Mouse (Mus musculus) limb, embryonic 12.5 days (tissue): ENCODE data around the gene Zfp1. TPM values are rescaled to one million over a fixed set of nuclear protein-coding genes. Genes with fewer than 3 reads are reported as not detected.

Source experiments
- ATAC-seq: fragments of 200-750 bp; cut with Nextera tagmentation; 2 replicates; pipeline ENCODE4 v1.8.0; 2017; ENCODE audit warnings: low read depth, moderate TSS enrichment; ENCODE audit not compliant: insufficient number of reproducible peaks, insufficient read depth, low FRiP score, low TSS enrichment
- H3K27ac ChIP-seq: fragments of 300-500 bp; sonication (generic); 2 replicates; pipeline ENCODE4 v1.5.1; 2016; ENCODE audit warnings: mild to moderate bottlenecking, moderate library complexity
- H3K27me3 ChIP-seq: fragments of 300-500 bp; sonication (generic); 2 replicates; pipeline ENCODE4 v1.6.1; 2016; ENCODE audit warnings: mild to moderate bottlenecking, moderate library complexity
- H3K36me3 ChIP-seq: fragments of 300-500 bp; sonication (generic); 2 replicates; pipeline ENCODE4 v1.6.1; 2016; ENCODE audit warnings: mild to moderate bottlenecking, moderate library complexity
- H3K4me1 ChIP-seq: fragments of 300-500 bp; sonication (generic); replicated peaks from 2 replicates; pipeline ENCODE4 v1.6.1; 2016
- H3K4me2 ChIP-seq: fragments of 300-500 bp; sonication (generic); 2 replicates; pipeline ENCODE4 v1.6.1; 2016; ENCODE audit warnings: mild to moderate bottlenecking, moderate library complexity
- H3K4me3 ChIP-seq: fragments of 300-500 bp; sonication (generic); replicated peaks from 2 replicates; pipeline ENCODE4 v1.5.1; 2016; ENCODE audit warnings: mild to moderate bottlenecking
- H3K9ac ChIP-seq: fragments of 300-500 bp; sonication (generic); replicated peaks from 2 replicates; pipeline ENCODE4 v1.6.1; 2016; ENCODE audit warnings: mild to moderate bottlenecking, moderate library complexity
- H3K9me3 ChIP-seq: fragments of 300-500 bp; sonication (generic); 2 replicates; pipeline ENCODE4 v1.6.1; 2016; ENCODE audit warnings: mild to moderate bottlenecking, moderate library complexity
- WGBS: fragments of 180-500 bp; shearing (Covaris S2); methylation state at CpG from one replicate; pipeline ENCODE4 v1.1.7; 2016; 5-methylcytosine and 5-hydroxymethylcytosine counted together
- polyA plus RNA-seq: library from polyadenylated mRNA; unstranded; fragments of >200 nt; fragmentation: Nextera tagmentation; extraction: Ambion mirVana; gene quantifications from 2 replicates; pipeline ENCODE4 v1.2.1, GENCODE M21; 2016

Gene Zfp1
- polyA plus RNA-seq, 1 experiment from 2014 or later: 28.3 TPM

DNA sequence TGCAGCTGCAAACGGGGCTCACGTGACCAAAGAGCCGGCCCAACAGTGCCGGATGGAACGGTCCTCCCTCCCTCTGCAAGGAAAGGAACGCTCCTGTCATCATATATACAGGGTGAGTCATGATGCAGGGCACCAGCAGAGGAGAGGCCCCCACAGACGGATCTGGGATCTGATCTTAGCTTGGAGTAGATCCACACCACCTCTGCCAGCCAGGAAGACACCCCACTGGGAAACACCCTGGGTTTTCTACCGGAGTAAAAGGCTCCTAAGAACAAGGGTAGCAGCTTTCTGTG, 16.7 kb upstream of the Zfp1 start:
- Histone ChIP-seq H3K36me3 (peaks cover 54% of the 10 kb centered on the region), H3K27ac (no peak overlapping the region), H3K4me2 (no peak overlapping the region), H3K9me3 (no peaks in the 10 kb centered on the region), H3K27me3 (no peaks in the 10 kb centered on the region), H3K9ac (no peak overlapping the region), H3K4me1 (peaks cover 7% of the 10 kb centered on the region; the same call in 1 of the 2 replicates), H3K4me3 (no peak overlapping the region)
- 74% methylated on average over 8 of the region's 8 CpGs for WGBS
- no peak for ATAC-seq

DNA sequence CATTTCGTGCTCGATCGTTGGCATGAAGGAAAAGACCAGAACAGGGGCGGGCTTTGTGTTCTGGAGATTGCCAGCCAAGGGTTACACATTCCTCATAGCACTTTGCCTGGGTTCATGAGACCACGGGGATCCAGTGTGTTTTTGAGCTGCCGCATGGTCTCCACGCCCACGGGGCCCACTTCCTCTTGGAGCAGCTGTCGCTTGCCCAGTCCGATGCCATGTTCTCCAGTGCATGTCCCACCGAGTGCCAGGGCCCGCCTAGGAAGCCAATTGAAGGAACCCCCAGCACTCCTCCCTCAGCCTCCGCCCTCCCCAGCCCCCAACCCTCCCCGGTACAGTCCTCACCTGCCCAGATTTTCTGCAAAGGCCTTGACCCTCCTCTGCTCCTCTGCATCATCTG, 16.3 kb upstream of the Zfp1 start:
- no peak overlapping the region for H3K4me3 ChIP-seq
- H3K4me2 ChIP-seq: no peak overlapping the region
- H3K9me3 ChIP-seq: no peaks in the 10 kb centered on the region
- no peak for ATAC-seq
- peaks cover 49% of the 10 kb centered on the region for H3K36me3 ChIP-seq
- H3K27me3 ChIP-seq: no peaks in the 10 kb centered on the region
- 89% methylated on average over 14 of the region's 14 CpGs for WGBS
- H3K4me1 ChIP-seq: peaks cover 7% of the 10 kb centered on the region; the same call in 1 of the 2 replicates
- H3K27ac ChIP-seq: no peak overlapping the region
- H3K9ac ChIP-seq: no peak overlapping the region

DNA sequence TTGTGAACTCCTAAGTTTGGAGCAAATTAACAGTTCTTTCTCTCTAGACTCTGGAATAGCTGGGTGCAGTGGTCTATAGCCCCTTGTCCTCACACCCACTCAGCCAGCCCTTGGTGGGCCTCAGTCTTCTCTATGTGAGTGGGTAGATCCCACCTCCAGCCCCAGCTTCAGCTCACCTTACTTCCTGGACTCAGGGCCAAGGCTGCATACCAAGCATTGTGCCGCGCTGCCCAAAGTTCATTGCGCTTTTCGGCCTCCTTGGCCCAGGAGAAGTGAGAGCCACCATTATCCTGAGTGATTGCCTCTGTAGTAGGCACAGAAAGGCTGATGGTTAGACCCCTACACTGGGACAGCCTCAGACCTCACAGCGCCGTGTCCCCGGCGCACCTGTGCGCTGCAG, 15.3 kb upstream of the Zfp1 start:
- Histone ChIP-seq H3K27me3 (no peaks in the 10 kb centered on the region), H3K27ac (no peak overlapping the region), H3K9ac (no peak overlapping the region), H3K4me3 (no peak overlapping the region), H3K36me3 (peaks cover 39% of the 10 kb centered on the region), H3K9me3 (no peaks in the 10 kb centered on the region), H3K4me2 (no peak overlapping the region), H3K4me1 (peaks cover 7% of the 10 kb centered on the region; the same call in 1 of the 2 replicates)
- 94% methylated on average over 9 of the region's 9 CpGs for WGBS
- no peak for ATAC-seq

- 93% methylated on average over 12 of the region's 12 CpGs for WGBS
- peaks cover 37% of the 10 kb centered on the region for H3K36me3 ChIP-seq
- H3K9ac ChIP-seq: no peak overlapping the region
- ATAC-seq: no peak
- H3K4me1 ChIP-seq: peaks cover 7% of the 10 kb centered on the region; the same call in 1 of the 2 replicates
- no peak overlapping the region for H3K27ac ChIP-seq
- H3K9me3 ChIP-seq: 0 out of 2 replicates have a peak, but pooled peaks cover 2% of the 10 kb centered on the region
- H3K27me3 ChIP-seq: no peaks in the 10 kb centered on the region
- H3K4me2 ChIP-seq: no peak overlapping the region
- no peak overlapping the region for H3K4me3 ChIP-seq
Measured at GRCm38 (mm10) chr8:111628401-111628800, 14.8 kb upstream of the Zfp1 start.

GRCm38 (mm10) chr8:111628894-111629501, 14.2 kb upstream of the Zfp1 start:
- no peak overlapping the region for H3K4me3 ChIP-seq
- no peak for ATAC-seq
- H3K4me1 ChIP-seq: peaks cover 7% of the 10 kb centered on the region; the same call in 1 of the 2 replicates
- 85% methylated on average over 19 of the region's 19 CpGs for WGBS
- H3K9me3 ChIP-seq: 0 out of 2 replicates have a peak, but pooled peaks cover 3% of the 10 kb centered on the region
- H3K27ac ChIP-seq: no peak overlapping the region
- H3K4me2 ChIP-seq: no peak overlapping the region
- H3K9ac ChIP-seq: no peak overlapping the region
- H3K27me3 ChIP-seq: no peaks in the 10 kb centered on the region
- H3K36me3 ChIP-seq: peaks cover 34% of the 10 kb centered on the region

DNA sequence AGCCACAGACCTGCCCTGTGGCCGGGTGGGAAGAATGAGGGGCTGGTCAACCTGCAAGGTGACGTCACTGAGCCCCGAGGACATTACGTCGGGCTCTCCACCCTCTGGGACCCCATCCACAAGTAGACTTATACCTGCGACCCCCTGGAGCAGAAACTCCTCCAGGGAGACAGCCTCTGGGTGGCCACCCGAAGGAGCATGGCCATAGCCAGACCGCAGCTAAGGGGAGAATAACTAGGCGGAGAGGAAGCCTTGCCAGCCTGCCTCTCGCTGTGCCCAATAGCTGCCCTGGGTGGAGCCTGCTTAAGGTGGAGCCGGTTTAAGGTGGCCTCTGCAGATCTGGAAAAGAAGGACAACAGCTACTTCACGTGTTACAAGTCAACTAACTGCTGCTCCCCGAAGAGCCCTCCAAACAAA, 13.1 kb upstream of the Zfp1 start, which contains the start of gene Ldhd:
Ldhd (minus strand) TSS at position 270 of the 417 bp plus-strand sequence.
- ATAC-seq: no peak
- H3K27me3 ChIP-seq: no peaks in the 10 kb centered on the region
- H3K4me1 ChIP-seq: peaks cover 7% of the 10 kb centered on the region; the same call in 1 of the 2 replicates
- 30% methylated on average over 13 of the region's 13 CpGs for WGBS
- no peak within 1 kb of the TSS for H3K27ac ChIP-seq
- H3K4me2 ChIP-seq: peak within 1 kb of the TSS; percentile 49
- H3K4me3 ChIP-seq: peak within 1 kb of the TSS; percentile 28
- 0 out of 2 replicates have a peak, but pooled peaks cover 3% of the 10 kb centered on the region for H3K9me3 ChIP-seq
- H3K36me3 ChIP-seq: peaks cover 24% of the 10 kb centered on the region; the same call in 1 of the 2 replicates
- H3K9ac ChIP-seq: 0 out of 2 replicates have a peak within 1 kb of the TSS, but pooled peaks have one; percentile 23

DNA sequence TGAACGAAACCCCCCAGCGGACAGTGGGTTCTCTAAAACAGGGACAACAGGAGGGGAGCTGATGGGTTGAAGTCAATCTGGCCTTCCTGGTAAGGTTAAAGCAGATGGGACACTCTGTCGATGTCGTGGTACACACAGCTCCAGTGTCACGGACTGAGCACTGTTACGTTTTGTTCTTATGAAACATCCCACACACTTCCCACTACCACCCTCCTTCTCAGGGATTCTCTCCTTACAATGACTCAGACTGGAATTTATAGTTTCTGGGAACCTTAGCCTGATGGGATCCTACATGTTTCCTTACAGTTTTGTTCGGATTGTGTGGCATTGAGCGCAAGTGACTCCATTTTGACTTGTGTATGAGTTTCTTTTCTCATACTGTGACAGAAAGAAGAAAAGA, 11.6 kb upstream of the Zfp1 start:
- no peak overlapping the region for H3K4me2 ChIP-seq
- H3K27me3 ChIP-seq: no peaks in the 10 kb centered on the region
- H3K4me1 ChIP-seq: peaks cover 7% of the 10 kb centered on the region; the same call in 1 of the 2 replicates
- H3K9me3 ChIP-seq: 0 out of 2 replicates have a peak, but pooled peaks cover 3% of the 10 kb centered on the region
- no peak for ATAC-seq
- 92% methylated on average over 8 of the region's 8 CpGs for WGBS
- peaks cover 20% of the 10 kb centered on the region; the same call in 1 of the 2 replicates for H3K36me3 ChIP-seq
- no peak overlapping the region for H3K27ac ChIP-seq
- H3K4me3 ChIP-seq: no peak overlapping the region
- no peak overlapping the region for H3K9ac ChIP-seq

GRCm38 (mm10) chr8:111632976-111633375, 10.2 kb upstream of the Zfp1 start:
- Histone ChIP-seq H3K9ac (no peak overlapping the region), H3K4me1 (peaks cover 7% of the 10 kb centered on the region; the same call in 1 of the 2 replicates), H3K4me3 (no peak overlapping the region), H3K36me3 (peaks cover 10% of the 10 kb centered on the region; the same call in 1 of the 2 replicates), H3K27ac (no peak overlapping the region), H3K4me2 (no peak overlapping the region), H3K27me3 (no peaks in the 10 kb centered on the region), H3K9me3 (0 out of 2 replicates have a peak, but pooled peaks cover 3% of the 10 kb centered on the region)
- WGBS: 96% methylated on average over 3 of the region's 3 CpGs
- no peak for ATAC-seq

DNA sequence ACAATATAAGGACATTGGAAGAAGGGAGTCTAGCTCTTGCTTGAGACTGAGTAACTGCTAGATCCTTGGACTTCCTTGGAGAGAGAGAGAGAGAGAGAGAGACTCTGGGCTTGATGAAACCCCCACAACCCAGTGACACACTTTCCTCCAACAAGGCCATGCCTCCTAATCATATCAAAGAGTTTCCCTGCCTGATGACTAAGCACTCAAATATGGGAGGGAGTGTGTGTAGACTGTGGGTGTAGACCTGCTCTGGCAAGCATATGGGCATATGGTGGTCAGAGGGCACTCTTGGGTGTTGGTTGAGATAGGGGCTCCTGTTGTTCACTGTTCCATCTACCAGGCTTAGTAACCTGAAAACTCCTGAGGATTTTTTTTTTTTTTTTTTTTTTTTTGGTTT, 5.1 kb upstream of the Zfp1 start:
- no peak overlapping the region for H3K27ac ChIP-seq
- H3K36me3 ChIP-seq: no peaks in the 10 kb centered on the region
- no peaks in the 10 kb centered on the region for H3K27me3 ChIP-seq
- H3K4me1 ChIP-seq: peaks cover 5% of the 10 kb centered on the region
- H3K9me3 ChIP-seq: 0 out of 2 replicates have a peak, but pooled peaks cover 3% of the 10 kb centered on the region
- H3K4me3 ChIP-seq: no peak overlapping the region
- no peak overlapping the region for H3K9ac ChIP-seq
- ATAC-seq: no peak
- H3K4me2 ChIP-seq: no peak overlapping the region

- no peak overlapping the region for H3K4me2 ChIP-seq
- H3K27me3 ChIP-seq: no peaks in the 10 kb centered on the region
- WGBS: 94% methylated on average over 2 of the region's 2 CpGs
- no peak overlapping the region for H3K9ac ChIP-seq
- ATAC-seq: no peak
- no peak overlapping the region for H3K27ac ChIP-seq
- no peak overlapping the region for H3K4me3 ChIP-seq
- peaks cover 8% of the 10 kb centered on the region for H3K4me1 ChIP-seq
- H3K36me3 ChIP-seq: no peaks in the 10 kb centered on the region
- H3K9me3 ChIP-seq: no peaks in the 10 kb centered on the region
Measured at GRCm38 (mm10) chr8:111641064-111641463, 2.1 kb upstream of the Zfp1 start.

DNA sequence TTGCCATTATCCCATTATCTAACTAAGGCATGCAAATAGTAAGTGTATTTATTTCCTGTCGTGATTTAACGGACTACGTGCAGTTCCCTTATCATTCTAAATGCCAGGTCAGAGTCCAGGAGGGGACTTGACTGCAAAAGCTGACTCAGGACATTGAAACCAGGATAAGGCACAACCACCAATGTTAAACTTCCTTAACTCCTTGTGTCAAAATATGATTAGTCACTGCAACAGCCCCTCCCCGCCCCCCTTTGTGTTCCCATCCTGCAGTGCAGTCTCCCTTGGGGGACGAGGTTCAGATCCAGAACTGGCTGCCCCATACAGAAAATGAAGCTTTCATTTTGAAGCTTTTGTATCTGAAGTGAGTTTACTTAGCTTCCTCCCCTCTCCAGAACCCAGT, 705 bp upstream of the Zfp1 start:
- Histone ChIP-seq H3K9me3 (no peaks in the 10 kb centered on the region), H3K4me3 (peak overlapping the region; percentile 78), H3K4me1 (peaks cover 8% of the 10 kb centered on the region), H3K27me3 (no peaks in the 10 kb centered on the region), H3K9ac (peak overlapping the region; percentile 87), H3K36me3 (no peaks in the 10 kb centered on the region), H3K27ac (peak overlapping the region; percentile 94), H3K4me2 (peak overlapping the region; percentile 57)
- 59% methylated on average over 5 of the region's 5 CpGs for WGBS
- ATAC-seq: no peak

DNA sequence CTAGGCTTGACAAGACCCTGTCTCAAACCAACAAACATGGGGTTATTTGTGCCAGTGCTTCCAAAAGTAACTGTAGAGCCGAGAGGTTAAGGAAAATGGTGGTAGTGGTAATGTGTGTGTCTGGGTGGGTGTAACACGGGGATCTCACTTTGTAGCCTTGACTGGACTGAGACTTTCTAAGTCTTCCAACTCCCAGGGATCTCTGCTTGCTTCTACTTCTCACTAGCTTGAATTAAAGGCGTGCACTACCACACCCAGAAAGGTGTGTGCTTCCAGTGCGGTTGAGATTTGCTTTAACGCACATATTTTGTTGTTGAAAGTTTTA, 300 bp upstream of the Zfp1 start:
- Histone ChIP-seq H3K36me3 (no peaks in the 10 kb centered on the region), H3K4me3 (peak overlapping the region; percentile 78), H3K4me2 (peak overlapping the region; percentile 57), H3K9me3 (no peaks in the 10 kb centered on the region), H3K9ac (peak overlapping the region; percentile 87), H3K27me3 (no peaks in the 10 kb centered on the region), H3K27ac (peak overlapping the region; percentile 94), H3K4me1 (peaks cover 8% of the 10 kb centered on the region)
- peak; percentile 35; the same call in 1 of the 2 replicates for ATAC-seq
- WGBS: 11% methylated on average over 5 of the region's 5 CpGs
